18 mouse cellular contexts compared by ENCODE assay signal in genomic region chr1:166016306-166016705, GRCm38 (mm10). TPM values are rescaled to one million over a fixed set of nuclear protein-coding genes. Genes with fewer than 3 reads are reported as not detected.
A peak's percentile ranks its signal among the peaks of the same experiment; 100 is the strongest.
DNase-seq lines count a peak whose midpoint lies in the region; ATAC-seq and TF ChIP-seq lines count a peak whose summit lies in the region.
"Had no signal": no experiment of that assay in that cellular context is flagged by ENCODE, and none has a peak within 500 bp of the region (broad histone marks: within the 10 kb centered on the region; RNA-seq: fewer than 3 reads in every experiment).

No protein-coding gene starts in this region.

- ATAC-seq in inflammation-experienced regulatory T-cells, adult 6 months, result peak; percentile 95
- ATAC-seq: intestine, embryonic 15.5 days had no signal

- no peak for TF ChIP-seq EP300 in MEL (IDR thresholded peaks at IDR 0.05; ENCODE audit: low read depth in 1 of 2, low read length in 2 of 2)

- H3K4me3 ChIP-seq in MEL (ENCODE audit: control insufficient read depth in 1 of 2, insufficient read depth in 1 of 2, low read depth in 2 of 2, low read length in 2 of 2), result no peak overlapping the region
- H3K4me3 ChIP-seq: embryonic facial prominence, embryonic 13.5 days; forebrain, embryonic 10.5 days; heart, embryonic 15.5 days; intestine, embryonic 15.5 days; liver, embryonic 13.5 days; midbrain, embryonic 10.5 days had no signal

- no peak for TF ChIP-seq CTCF in MEL (IDR thresholded peaks at IDR 0.05 in 2 of 3, conservative IDR thresholded peaks at IDR 0.05 in 1 of 3; ENCODE audit: control insufficient read depth in 1 of 3, insufficient read depth in 1 of 3, low read depth in 2 of 3, low read length in 3 of 3, poor library complexity in 1 of 3, severe bottlenecking in 1 of 3)

- peaks cover 0 to 2% of the 10 kb centered on the region in 2 experiments; a peak in 1 of 4 replicates for H3K36me3 ChIP-seq in MEL (ENCODE audit: control insufficient read depth in 1 of 2, insufficient read depth in 2 of 2, low read length in 2 of 2)
- H3K36me3 ChIP-seq: embryonic facial prominence, embryonic 13.5 days; forebrain, embryonic 10.5 days; heart, embryonic 15.5 days; intestine, embryonic 15.5 days; liver, embryonic 13.5 days; midbrain, embryonic 10.5 days had no signal

- no peak overlapping the region for H3K9ac ChIP-seq in MEL (ENCODE audit: control insufficient read depth, low read depth, low read length, poor library complexity, severe bottlenecking)
- H3K9ac ChIP-seq: embryonic facial prominence, embryonic 13.5 days; heart, embryonic 15.5 days; intestine, embryonic 15.5 days; liver, embryonic 13.5 days had no signal

- H3K4me1 ChIP-seq in MEL (ENCODE audit: control insufficient read depth in 1 of 2, insufficient read depth in 2 of 2, low read length in 2 of 2), result peaks cover 7 to 8% of the 10 kb centered on the region in 2 experiments
- H3K4me1 ChIP-seq: embryonic facial prominence, embryonic 13.5 days; heart, embryonic 15.5 days; intestine, embryonic 15.5 days; midbrain, embryonic 10.5 days had no signal

- peak; percentile 95 for DNase-seq in 416B (ENCODE audit: low read depth)
- peak; percentile 34 for DNase-seq in MEL (ENCODE audit: low read depth, low spot score)
- DNase-seq in thymus, postnatal 10 days (ENCODE audit: low spot score in 2 of 2), result peak; percentile 39 to 51
- DNase-seq in layer of hippocampus, postnatal 36 days, result no peak
- DNase-seq in urinary bladder, postnatal 25 days (ENCODE audit: low spot score), result no peak
- DNase-seq in embryo, embryonic 11 days, result no peak
- DNase-seq: adrenal gland, adult 2 months; cerebellum, adult 11-12 months; gastrocnemius, postnatal 36 days; liver, embryonic 13.5 days; right cerebral cortex, postnatal 14 days had no signal

- TF ChIP-seq RAD21 in MEL (IDR thresholded peaks at IDR 0.05; ENCODE audit: low read depth, low read length), result no peak

- no peak overlapping the region for H3K27ac ChIP-seq in MEL (ENCODE audit: control insufficient read depth, low read depth, low read length)
- H3K27ac ChIP-seq: embryonic facial prominence, embryonic 13.5 days; forebrain, embryonic 10.5 days; heart, embryonic 15.5 days; intestine, embryonic 15.5 days; kidney, postnatal 0 days; liver, embryonic 13.5 days; midbrain, embryonic 10.5 days had no signal

- no peak for TF ChIP-seq POLR2A in MEL (IDR thresholded peaks at IDR 0.05; ENCODE audit: control insufficient read depth in 1 of 2, insufficient read depth in 1 of 2, low read depth in 1 of 2, low read length in 2 of 2, poor library complexity in 1 of 2)

- H3K9me3 ChIP-seq in MEL (replicated peaks; ENCODE audit: insufficient read depth, low read length), result no peaks in the 10 kb centered on the region
- H3K9me3 ChIP-seq: embryonic facial prominence, embryonic 13.5 days; forebrain, embryonic 10.5 days; heart, embryonic 15.5 days; intestine, embryonic 15.5 days; liver, embryonic 13.5 days; midbrain, embryonic 10.5 days had no signal

- H3K27me3 ChIP-seq in MEL (ENCODE audit: control insufficient read depth in 1 of 2, insufficient read depth in 2 of 2, low read length in 2 of 2), result no peaks in the 10 kb centered on the region; a peak in 1 of 4 replicates
- H3K27me3 ChIP-seq: embryonic facial prominence, embryonic 13.5 days; heart, embryonic 15.5 days; intestine, embryonic 15.5 days; liver, embryonic 13.5 days had no signal

- H3K79me2 ChIP-seq in MEL (ENCODE audit: control insufficient read depth, insufficient read depth, low read length, poor library complexity), result no peaks in the 10 kb centered on the region

TF ChIP-seq in MEL, 35 proteins besides CTCF, POLR2A, EP300 and RAD21:
- no peak for TF ChIP-seq GABPA (IDR thresholded peaks at IDR 0.05; ENCODE audit: low read depth, low read length)
- no peak for TF ChIP-seq ZKSCAN1 (IDR thresholded peaks at IDR 0.05; ENCODE audit: low read depth, low read length)
- TF ChIP-seq ZNF384 (IDR thresholded peaks at IDR 0.05; ENCODE audit: low read depth, low read length), result 0 out of 2 replicates have a peak, but pooled peaks have one; percentile 12
TF ChIP-seq in MEL: peak in this region for 1.

RNA-seq across cellular contexts. Expression of gene Pou2f1, which starts 13.8 kb away (rescaled TPM):
- 4.6 and 6.8 TPM in 2 replicates for total RNA-seq in MEL (2012; rRNA removed)
- 10 to 100 TPM in 1 of 2 experiments, not detected in 1; 10.2 TPM for polyA plus RNA-seq in MEL (2012; ENCODE audit: insufficient read depth in 1 of 2, insufficient read length in 2 of 2, low read depth in 1 of 2, low replicate concordance in 2 of 2, missing spikeins in 1 of 2)
- 10 to 100 TPM; 26.0 to 60.8 (median 47.6) TPM for polyA plus RNA-seq in inflammation-experienced regulatory T-cells, adult 6 months (2017; shearing (Covaris generic))
- total RNA-seq in layer of hippocampus, postnatal 36 days (2021), result 10 to 100 TPM; 16.8 to 18.1 TPM

Comparison
In these comparisons a context has a peak if more than half of its experiments do, and no peak if none do; other contexts are left out.
1. DNase-seq: peak in 416B (single experiment), MEL (single experiment) and thymus, postnatal 10 days (2 of 2); none in layer of hippocampus, postnatal 36 days (0 of 2), urinary bladder, postnatal 25 days (single experiment) and embryo, embryonic 11 days (single experiment).